Mouse (Mus musculus) kidney, adult 2 months (tissue): ENCODE results near the gene H2al2a.

Source experiments
- CTCF ChIP-seq: fragments of 200-500 bp; conservative IDR thresholded peaks from 2 replicates; pipeline ENCODE4 v1.5.1; 2011; ENCODE audit warnings: low read depth, mild to moderate bottlenecking, control low read depth, low read length, moderate library complexity, mixed read lengths; ENCODE audit not compliant: insufficient read depth, insufficient read length
- POLR2A ChIP-seq: fragments of 200-500 bp; IDR thresholded peaks from one replicate; pipeline ENCODE4 v1.6.1; 2011; ENCODE audit warnings: low read depth, low read length, control low read depth

GRCm38 (mm10) chr2:18025116-18025515 lies 28.4 kb upstream of the H2al2a start:
- no peak for TF ChIP-seq CTCF
- no peak for TF ChIP-seq POLR2A
